Mouse (Mus musculus) testis, adult 2 months (tissue): Measurements from ENCODE around the gene Ulk4. TPM values are rescaled to one million over a fixed set of nuclear protein-coding genes. Genes with fewer than 3 reads are reported as not detected.

Experiments used
- H3K27ac ChIP-seq: fragments of 200-500 bp; 2 replicates; pipeline ENCODE4 v1.5.1; 2012; ENCODE audit warnings: low read depth, low read length; ENCODE audit not compliant: control insufficient read depth, insufficient read depth
- H3K27me3 ChIP-seq: fragments of 200-500 bp; 2 replicates; pipeline ENCODE4 v1.6.1; 2012; ENCODE audit warnings: mild to moderate bottlenecking, low read length, moderate library complexity; ENCODE audit not compliant: control insufficient read depth, insufficient read depth
- H3K36me3 ChIP-seq: fragments of 200-500 bp; 2 replicates; pipeline ENCODE4 v1.6.1; 2012; ENCODE audit warnings: mild to moderate bottlenecking, low read length; ENCODE audit not compliant: control insufficient read depth, insufficient read depth
- H3K4me1 ChIP-seq: fragments of 200-500 bp; 2 replicates; pipeline ENCODE4 v1.6.1; 2012; ENCODE audit warnings: low read length; ENCODE audit not compliant: control insufficient read depth, insufficient read depth
- H3K4me3 ChIP-seq: fragments of 200-500 bp; 2 replicates; pipeline ENCODE4 v1.5.1; 2012; ENCODE audit warnings: low read depth, mild to moderate bottlenecking, low read length, moderate library complexity, mixed read lengths; ENCODE audit not compliant: control insufficient read depth
- CTCF ChIP-seq: fragments of 200-500 bp; IDR thresholded peaks from 2 replicates; pipeline ENCODE4 v1.5.1; 2012; ENCODE audit warnings: low read depth, mild to moderate bottlenecking, inconsistent platforms, low read length, moderate library complexity; ENCODE audit not compliant: control insufficient read depth, insufficient read depth, insufficient replicate concordance
- POLR2A ChIP-seq: fragments of 200-500 bp; IDR thresholded peaks from 2 replicates; pipeline ENCODE4 v1.6.1; 2012; ENCODE audit warnings: low read depth, mild to moderate bottlenecking, inconsistent platforms, low read length, moderate library complexity; ENCODE audit not compliant: control insufficient read depth
- polyA plus RNA-seq: library from polyadenylated mRNA; depleted of rRNA; stranded (reverse); fragments of >200 nt; gene quantifications from 2 replicates; pipeline ENCODE4 v1.2.3, GENCODE M21; 2012

Ulk4 gene
- polyA plus RNA-seq, 1 experiment = 291 TPM

GRCm38 (mm10) chr9:120989806-120990700 lies 286.9 kb downstream of the Ulk4 start:
- Histone ChIP-seq H3K36me3 (no peaks in the 10 kb centered on the region), H3K4me1 (peaks cover 2% of the 10 kb centered on the region; the same call in 1 of the 2 replicates), H3K4me3 (no peak overlapping the region), H3K27ac (no peak overlapping the region), H3K27me3 (no peaks in the 10 kb centered on the region)
- TF ChIP-seq POLR2A = no peak
- TF ChIP-seq CTCF = no peak

- no peaks in the 10 kb centered on the region for H3K27me3 ChIP-seq
- H3K36me3 ChIP-seq = no peaks in the 10 kb centered on the region
- TF ChIP-seq CTCF (no peak), POLR2A (no peak)
- no peak overlapping the region for H3K27ac ChIP-seq
- peaks cover 2% of the 10 kb centered on the region; the same call in 1 of the 2 replicates for H3K4me1 ChIP-seq
- no peak overlapping the region for H3K4me3 ChIP-seq
These were observed 288.9 kb downstream of the Ulk4 start for GRCm38 (mm10) chr9:120988088-120988487.

GRCm38 (mm10) chr9:120986994-120987393 lies 290.0 kb downstream of the Ulk4 start:
- H3K27ac ChIP-seq = no peak overlapping the region
- H3K36me3 ChIP-seq = no peaks in the 10 kb centered on the region
- no peaks in the 10 kb centered on the region for H3K27me3 ChIP-seq
- H3K4me3 ChIP-seq = no peak overlapping the region
- peaks cover 2% of the 10 kb centered on the region; the same call in 1 of the 2 replicates for H3K4me1 ChIP-seq
- no peak for TF ChIP-seq POLR2A
- TF ChIP-seq CTCF = no peak

GRCm38 (mm10) chr9:120986255-120986654 lies 290.7 kb downstream of the Ulk4 start:
- Histone ChIP-seq H3K27ac (no peak overlapping the region; the same call in 1 of the 2 replicates), H3K4me3 (no peak overlapping the region), H3K27me3 (no peaks in the 10 kb centered on the region), H3K36me3 (no peaks in the 10 kb centered on the region), H3K4me1 (peaks cover 2% of the 10 kb centered on the region; the same call in 1 of the 2 replicates)
- no peak for TF ChIP-seq CTCF
- TF ChIP-seq POLR2A = no peak

- Histone ChIP-seq H3K27me3 (no peaks in the 10 kb centered on the region), H3K4me3 (no peak overlapping the region), H3K36me3 (no peaks in the 10 kb centered on the region), H3K4me1 (peaks cover 2% of the 10 kb centered on the region; the same call in 1 of the 2 replicates), H3K27ac (no peak overlapping the region)
- TF ChIP-seq POLR2A (no peak), CTCF (no peak)
These were observed 291.5 kb downstream of the Ulk4 start for GRCm38 (mm10) chr9:120985524-120985923.

GRCm38 (mm10) chr9:120985009-120985408 lies 292.0 kb downstream of the Ulk4 start:
- Histone ChIP-seq H3K36me3 (no peaks in the 10 kb centered on the region), H3K27me3 (no peaks in the 10 kb centered on the region), H3K27ac (no peak overlapping the region), H3K4me1 (peaks cover 2% of the 10 kb centered on the region; the same call in 1 of the 2 replicates), H3K4me3 (no peak overlapping the region)
- TF ChIP-seq POLR2A (no peak), CTCF (no peak)

GRCm38 (mm10) chr9:120984509-120984908 lies 292.5 kb downstream of the Ulk4 start:
- TF ChIP-seq CTCF = no peak
- TF ChIP-seq POLR2A = no peak
- peaks cover 2% of the 10 kb centered on the region; the same call in 1 of the 2 replicates for H3K4me1 ChIP-seq
- H3K27me3 ChIP-seq = no peaks in the 10 kb centered on the region

More at GRCm38 (mm10) chr9:120984509-120984908, 292.5 kb downstream of the Ulk4 start:
- H3K4me3 ChIP-seq = no peak overlapping the region
- H3K27ac ChIP-seq = no peak overlapping the region
- H3K36me3 ChIP-seq = no peaks in the 10 kb centered on the region
